13 mouse cellular contexts compared by ENCODE assay signal in genomic region chr16:19876861-19877554, GRCm38 (mm10).
A peak's percentile ranks its signal among the peaks of the same experiment; 100 is the strongest.
DNase-seq lines count a peak whose midpoint lies in the region; ATAC-seq and TF ChIP-seq lines count a peak whose summit lies in the region.
"Had no signal": no experiment of that assay in that cellular context is flagged by ENCODE, and none has a peak within 500 bp of the region (broad histone marks: within the 10 kb centered on the region; RNA-seq: fewer than 3 reads in every experiment).

No protein-coding gene starts in this region.

- no peaks in the 10 kb centered on the region for H3K27me3 ChIP-seq in heart, adult 2 months (ENCODE audit: control insufficient read depth, insufficient read depth, low read length)
- H3K27me3 ChIP-seq in kidney, embryonic 16.5 days (ENCODE audit: insufficient read depth, low read length): no peaks in the 10 kb centered on the region
- H3K27me3 ChIP-seq: forebrain, embryonic 15.5 days; intestine, embryonic 15.5 days; lung, embryonic 15.5 days had no signal

- no peak overlapping the region for H3K4me3 ChIP-seq in heart, adult 2 months
- H3K4me3 ChIP-seq in layer of hippocampus, adult 2 months: no peak overlapping the region
- no peak overlapping the region for H3K4me3 ChIP-seq in kidney, embryonic 16.5 days (ENCODE audit: low read length)
- H3K4me3 ChIP-seq: forebrain, embryonic 15.5 days; intestine, embryonic 15.5 days; lung, embryonic 15.5 days had no signal

- H3K9me3 ChIP-seq in kidney, embryonic 16.5 days (ENCODE audit: low read length): no peaks in the 10 kb centered on the region
- H3K9me3 ChIP-seq: forebrain, embryonic 15.5 days; intestine, embryonic 15.5 days; lung, embryonic 15.5 days had no signal

- no peak for ATAC-seq in kidney, embryonic 16.5 days (ENCODE audit: low FRiP score, low TSS enrichment)
- ATAC-seq: forebrain, embryonic 15.5 days; intestine, embryonic 15.5 days had no signal

- H3K4me2 ChIP-seq in kidney, embryonic 16.5 days (replicated peaks; ENCODE audit: low read depth, low read length): no peak overlapping the region
- H3K4me2 ChIP-seq: forebrain, embryonic 15.5 days; intestine, embryonic 15.5 days; lung, embryonic 15.5 days had no signal

- peak; percentile 30; the same call in 1 of the 2 replicates for TF ChIP-seq CTCF in heart, adult 2 months (IDR thresholded peaks at IDR 0.05)
- TF ChIP-seq CTCF in layer of hippocampus, adult 2 months (conservative IDR thresholded peaks at IDR 0.05): peak; percentile 22

- no peak for TF ChIP-seq POLR2A in heart, adult 2 months (IDR thresholded peaks at IDR 0.05; ENCODE audit: insufficient read depth, low read depth, low read length)

- no peak overlapping the region for H3K9ac ChIP-seq in heart, adult 2 months (ENCODE audit: low read depth, low read length)
- H3K9ac ChIP-seq in kidney, embryonic 16.5 days (replicated peaks; ENCODE audit: low read length): no peak overlapping the region
- H3K9ac ChIP-seq: forebrain, embryonic 15.5 days; intestine, embryonic 15.5 days; lung, embryonic 15.5 days had no signal

- H3K36me3 ChIP-seq in heart, adult 2 months (ENCODE audit: control insufficient read depth, insufficient read depth, low read length): no peaks in the 10 kb centered on the region
- H3K36me3 ChIP-seq in kidney, embryonic 16.5 days (ENCODE audit: insufficient read depth, low read length): no peaks in the 10 kb centered on the region
- H3K36me3 ChIP-seq: forebrain, embryonic 15.5 days; intestine, embryonic 15.5 days; lung, embryonic 15.5 days had no signal

- H3K4me1 ChIP-seq in heart, adult 2 months (ENCODE audit: control insufficient read depth, insufficient read depth, low read length): no peaks in the 10 kb centered on the region
- H3K4me1 ChIP-seq in kidney, embryonic 16.5 days (ENCODE audit: insufficient read depth, low read length): no peaks in the 10 kb centered on the region
- H3K4me1 ChIP-seq: forebrain, embryonic 15.5 days; intestine, embryonic 15.5 days; lung, embryonic 15.5 days had no signal

- intact Hi-C loops in heart, adult 2 months (cut with DNase I): no loop called here
- intact Hi-C loops in heart, postnatal 25 days (cut with DNase I): no loop called here

- no peak for DNase-seq in heart, adult 2 months
- no peak for DNase-seq in heart, postnatal 25 days (ENCODE audit: low spot score)
- no peak for DNase-seq in layer of hippocampus, adult 2 months (ENCODE audit: low spot score in 2 of 2)
- no peak for DNase-seq in layer of hippocampus, adult 9-10 months (ENCODE audit: low spot score)
- peak; percentile 8 for DNase-seq in cerebellum, adult 11-12 months
- DNase-seq in cerebellum, postnatal 36 days: peak; percentile 19
- DNase-seq in right cerebral cortex, postnatal 14 days: no peak
- DNase-seq: gastrocnemius, postnatal 10 days; thymus, postnatal 36 days had no signal

- no peak overlapping the region for H3K27ac ChIP-seq in heart, adult 2 months
- H3K27ac ChIP-seq in layer of hippocampus, adult 2 months: no peak overlapping the region
- H3K27ac ChIP-seq in kidney, embryonic 16.5 days (ENCODE audit: low read length): no peak overlapping the region
- H3K27ac ChIP-seq: forebrain, embryonic 15.5 days; intestine, embryonic 15.5 days; lung, embryonic 15.5 days had no signal

- TF ChIP-seq EP300 in heart, adult 2 months (IDR thresholded peaks at IDR 0.05; ENCODE audit: insufficient read depth, low read depth, low read length): no peak

- H3K79me2 ChIP-seq in heart, adult 2 months (replicated peaks; ENCODE audit: control insufficient read depth, insufficient read depth, low read length): no peaks in the 10 kb centered on the region

- 42% methylated on average over 10 of the region's 10 CpGs for WGBS in heart, adult 2 months
- 74% methylated on average over 10 of the region's 10 CpGs for WGBS in kidney, embryonic 16.5 days

Comparison
In these comparisons a context has a peak if more than half of its experiments do, and no peak if none do; other contexts are left out.
1. DNase-seq: peak in cerebellum, adult 11-12 months (single experiment) and cerebellum, postnatal 36 days (2 of 2); none in heart, adult 2 months (0 of 2), heart, postnatal 25 days (single experiment), layer of hippocampus, adult 2 months (0 of 2), layer of hippocampus, adult 9-10 months (single experiment) and right cerebral cortex, postnatal 14 days (single experiment).